Mouse (Mus musculus): Measurements from ENCODE around the gene Entpd7.

GRCm38 (mm10) chr19:43678467-43679003 is 10.9 kb upstream of the Entpd7 start:
- TF ChIP-seq CTCF (IDR thresholded peaks at IDR 0.05; ENCODE audit: low read depth) (no peak), EP300 (optimal IDR thresholded peaks at IDR 0.05) (no peak)
